Mouse (Mus musculus) kidney, adult 2 months (tissue): Measurements from ENCODE around the gene Carns1. TPM values are rescaled to one million over a fixed set of nuclear protein-coding genes. Genes with fewer than 3 reads are reported as not detected.

ENCODE experiments used
- DNase-seq: peaks from one replicate; pipeline ENCODE4 v3.0.0; 2021
- H3K27ac ChIP-seq: fragments of 200-500 bp; 2 replicates; pipeline ENCODE4 v1.5.1; 2012; ENCODE audit warnings: low read depth, low read length, control low read depth, inconsistent platforms; ENCODE audit not compliant: insufficient read depth
- H3K27me3 ChIP-seq: fragments of 200-500 bp; replicated peaks from 2 replicates; pipeline ENCODE4 v1.6.1; 2012; ENCODE audit warnings: mild to moderate bottlenecking, moderate library complexity, low read length, inconsistent platforms; ENCODE audit not compliant: control insufficient read depth, insufficient read depth
- H3K36me3 ChIP-seq: fragments of 200-500 bp; 2 replicates; pipeline ENCODE4 v1.6.1; 2012; ENCODE audit warnings: mild to moderate bottlenecking, moderate library complexity, low read length, inconsistent platforms; ENCODE audit not compliant: control insufficient read depth, insufficient read depth
- H3K4me1 ChIP-seq: fragments of 200-500 bp; 2 replicates; pipeline ENCODE4 v1.6.1; 2011; ENCODE audit warnings: low read length; ENCODE audit not compliant: control insufficient read depth, insufficient read depth
- H3K4me3 ChIP-seq: fragments of 200-500 bp; 2 replicates; pipeline ENCODE4 v1.5.1; 2011; ENCODE audit warnings: mild to moderate bottlenecking, low read depth, low read length, control low read depth; ENCODE audit not compliant: insufficient read depth
- CTCF ChIP-seq: fragments of 200-500 bp; conservative IDR thresholded peaks from 2 replicates; pipeline ENCODE4 v1.5.1; 2011; ENCODE audit warnings: low read depth, mild to moderate bottlenecking, control low read depth, low read length, moderate library complexity, mixed read lengths; ENCODE audit not compliant: insufficient read depth, insufficient read length
- POLR2A ChIP-seq: fragments of 200-500 bp; IDR thresholded peaks from one replicate; pipeline ENCODE4 v1.6.1; 2011; ENCODE audit warnings: low read depth, low read length, control low read depth
- WGBS: fragments of 180-500 bp; shearing (Covaris S2); methylation state at CpG from one replicate; pipeline ENCODE4 v1.1.7; 2018; 5-methylcytosine and 5-hydroxymethylcytosine counted together
- polyA plus RNA-seq: library from polyadenylated mRNA; depleted of rRNA; stranded (reverse); fragments of >200 nt; gene quantifications from 2 replicates; pipeline ENCODE4 v1.2.3, GENCODE M21; 2012

Gene Carns1
- polyA plus RNA-seq, 1 experiment: 3.8 TPM

DNA sequence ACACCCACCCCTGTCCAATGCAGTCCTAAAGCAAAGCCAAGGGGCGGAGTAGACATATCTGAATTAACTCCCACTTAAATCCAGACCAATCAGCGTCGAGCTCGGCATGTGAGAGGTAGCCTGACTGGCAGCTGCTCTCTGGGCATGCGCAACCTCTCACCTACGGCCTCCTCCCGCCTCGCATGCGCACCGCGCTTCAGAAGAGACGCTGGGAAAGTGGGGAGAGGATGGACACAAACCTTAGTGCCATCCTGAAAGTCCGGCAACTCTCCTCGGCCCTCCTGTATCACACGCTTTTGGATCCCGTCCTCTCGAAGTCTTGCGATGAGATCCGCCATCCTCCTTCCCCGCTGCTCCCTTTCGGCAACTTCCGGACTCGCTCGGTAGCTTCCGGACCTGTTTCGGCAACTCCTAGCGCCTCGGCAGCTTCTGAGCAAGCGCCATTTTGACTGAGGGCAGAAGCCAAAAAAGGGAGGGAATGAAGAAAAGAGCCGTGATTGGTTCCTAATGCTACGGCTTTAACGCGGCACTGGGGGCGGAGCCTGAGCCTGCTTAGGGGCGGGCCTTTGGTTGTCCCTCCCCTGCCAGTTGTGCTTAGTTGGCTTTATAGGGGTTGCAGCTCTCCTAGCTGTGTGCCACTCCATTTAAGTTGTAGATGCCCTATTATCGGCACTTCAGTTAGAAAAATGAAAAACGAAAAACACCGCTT lies 54.0 kb downstream of the Carns1 start:
- peaks cover 4% of the 10 kb centered on the region for H3K4me1 ChIP-seq
- H3K27me3 ChIP-seq: no peaks in the 10 kb centered on the region
- TF ChIP-seq CTCF (no peak), POLR2A (no peak)
- peak overlapping the region; percentile 52 for H3K4me3 ChIP-seq
- peak overlapping the region; percentile 68 for H3K27ac ChIP-seq
- WGBS: 3% methylated on average over 38 of the region's 38 CpGs
- peak; percentile 99 for DNase-seq
- H3K36me3 ChIP-seq: no peaks in the 10 kb centered on the region

DNA sequence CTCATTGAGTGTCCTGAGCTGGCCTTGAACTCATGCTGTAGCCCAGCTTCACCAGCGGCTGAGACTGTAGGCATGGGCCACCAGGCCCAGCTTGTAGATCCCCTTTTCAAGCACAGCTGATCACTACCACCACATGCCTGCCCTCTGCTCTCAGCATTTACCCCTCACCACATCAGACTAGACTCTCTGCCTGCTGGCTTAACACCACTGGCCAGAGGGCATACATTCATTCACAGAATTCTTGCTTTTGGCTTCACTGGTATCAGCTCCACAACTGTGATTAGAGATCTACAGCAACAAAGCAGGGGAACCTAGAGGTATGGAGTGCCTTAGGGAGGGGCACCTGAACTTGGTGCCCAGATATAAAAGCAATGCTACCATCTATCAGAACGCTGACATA lies 54.8 kb downstream of the Carns1 start:
- H3K36me3 ChIP-seq: no peaks in the 10 kb centered on the region
- no peak overlapping the region for H3K27ac ChIP-seq
- TF ChIP-seq POLR2A (no peak), CTCF (no peak)
- WGBS: 95% methylated on average over 2 of the region's 2 CpGs
- H3K4me3 ChIP-seq: no peak overlapping the region
- DNase-seq: no peak
- H3K4me1 ChIP-seq: peaks cover 4% of the 10 kb centered on the region
- no peaks in the 10 kb centered on the region for H3K27me3 ChIP-seq

DNA sequence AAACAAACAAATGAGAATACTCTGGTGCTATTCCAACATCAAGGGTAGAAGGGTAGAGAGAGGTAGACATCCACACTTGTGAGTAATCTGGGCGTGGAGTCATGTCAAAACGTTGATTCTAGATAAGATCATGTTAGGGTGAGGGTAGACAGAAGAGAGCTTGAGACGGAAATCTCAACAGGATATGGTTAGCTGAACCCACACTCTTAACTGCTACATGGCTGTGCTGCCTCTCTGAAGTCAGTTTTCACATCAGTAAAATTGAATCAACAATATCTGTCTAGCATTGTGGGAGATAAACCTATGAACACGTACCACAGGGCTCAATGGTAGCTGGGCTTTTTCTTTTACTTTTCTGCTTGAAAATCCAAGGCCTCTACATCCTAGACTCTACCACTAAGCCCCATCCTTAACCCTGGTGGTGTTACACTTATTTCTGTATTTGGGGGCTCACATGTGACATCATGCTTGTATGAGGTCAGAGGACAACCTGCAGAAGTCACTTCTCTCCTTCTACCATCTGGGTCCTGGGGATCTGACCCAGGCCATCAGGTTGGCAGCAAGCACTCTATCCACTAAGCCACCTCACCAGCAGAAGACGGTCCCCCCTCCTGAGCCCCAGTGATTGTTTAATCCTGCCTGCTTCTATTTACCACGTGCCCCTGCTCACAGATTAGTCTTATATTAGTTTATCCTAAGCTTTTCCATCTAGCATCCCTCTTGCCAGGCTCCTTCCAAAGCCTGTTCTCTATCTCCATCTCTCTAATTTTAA lies 55.4 kb downstream of the Carns1 start:
- Histone ChIP-seq H3K4me1 (peaks cover 4% of the 10 kb centered on the region), H3K27ac (no peak overlapping the region), H3K27me3 (no peaks in the 10 kb centered on the region), H3K4me3 (no peak overlapping the region), H3K36me3 (no peaks in the 10 kb centered on the region)
- DNase-seq: no peak
- no peak for TF ChIP-seq CTCF
- no peak for TF ChIP-seq POLR2A
- WGBS: 85% methylated on average over 6 of the region's 6 CpGs

DNA sequence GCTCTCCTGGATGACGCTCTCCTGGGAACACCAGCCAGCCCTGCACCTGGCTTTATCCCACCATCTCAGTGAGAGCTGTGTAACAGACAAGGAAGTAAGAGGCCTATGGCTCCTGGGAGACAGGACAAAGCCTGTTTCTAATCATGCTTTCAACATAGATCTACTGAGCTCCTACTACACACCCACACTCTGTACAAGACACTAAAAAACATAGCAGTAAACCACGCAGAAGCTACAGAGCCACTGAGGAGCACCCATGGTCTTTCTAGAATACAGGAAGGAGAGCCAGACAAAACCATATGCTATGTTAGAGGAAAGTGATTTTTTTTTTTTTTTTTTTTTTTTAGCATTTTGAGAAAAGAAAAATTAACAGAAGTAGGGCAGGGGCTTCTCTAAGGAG lies 56.9 kb downstream of the Carns1 start:
- Histone ChIP-seq H3K4me1 (peaks cover 15% of the 10 kb centered on the region), H3K27me3 (no peaks in the 10 kb centered on the region), H3K4me3 (no peak overlapping the region), H3K27ac (no peak overlapping the region), H3K36me3 (no peaks in the 10 kb centered on the region)
- no peak for DNase-seq
- TF ChIP-seq CTCF (no peak), POLR2A (no peak)
- WGBS: 99% methylated on average over 2 of the region's 2 CpGs

DNA sequence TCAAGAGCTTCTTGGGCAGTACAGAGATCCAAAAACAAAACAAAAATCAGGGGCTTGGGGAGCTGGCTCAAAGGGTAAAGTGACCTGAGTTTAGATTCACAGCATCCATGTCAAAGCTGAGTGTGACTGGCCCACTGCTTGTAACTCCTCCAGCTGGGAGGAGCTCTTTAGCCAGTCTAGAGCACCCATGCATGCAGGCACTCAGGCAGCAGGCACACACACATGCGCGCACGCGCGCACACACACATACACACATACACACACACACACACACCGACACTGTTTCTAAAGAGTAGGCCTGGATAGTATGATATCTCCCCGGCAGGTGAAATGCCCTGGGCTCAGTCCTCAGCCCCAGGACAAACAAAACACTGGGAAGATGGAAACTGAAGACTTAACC lies 58.3 kb downstream of the Carns1 start:
- Histone ChIP-seq H3K4me1 (peaks cover 24% of the 10 kb centered on the region), H3K4me3 (no peak overlapping the region), H3K36me3 (no peaks in the 10 kb centered on the region), H3K27ac (no peak overlapping the region), H3K27me3 (no peaks in the 10 kb centered on the region)
- no peak for DNase-seq
- TF ChIP-seq CTCF: no peak
- TF ChIP-seq POLR2A: no peak
- 59% methylated on average over 7 of the region's 7 CpGs for WGBS

DNA sequence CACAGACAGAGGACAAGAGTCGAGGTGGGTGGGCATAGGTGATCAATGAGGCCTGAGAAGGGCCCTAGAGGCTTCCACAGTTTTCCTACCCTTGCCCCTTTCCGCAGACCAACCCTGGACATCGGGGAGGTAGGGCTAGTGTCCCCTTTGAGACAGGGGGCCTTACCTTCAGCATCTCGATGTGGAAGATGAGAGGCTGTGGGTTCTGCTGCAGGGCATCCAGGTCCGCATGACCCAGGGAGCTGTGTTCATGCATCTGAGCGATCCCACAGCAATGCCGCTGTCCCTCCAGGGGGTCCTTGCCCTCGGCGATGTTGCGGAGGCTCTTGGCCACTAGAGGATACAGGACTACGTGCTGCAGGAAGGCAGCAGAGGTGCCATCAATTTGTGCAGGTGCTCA lies 59.5 kb downstream of the Carns1 start:
- DNase-seq: no peak
- Histone ChIP-seq H3K36me3 (no peaks in the 10 kb centered on the region), H3K27ac (no peak overlapping the region), H3K27me3 (no peaks in the 10 kb centered on the region), H3K4me3 (no peak overlapping the region), H3K4me1 (peaks cover 24% of the 10 kb centered on the region)
- TF ChIP-seq CTCF: no peak
- no peak for TF ChIP-seq POLR2A
- 89% methylated on average over 11 of the region's 11 CpGs for WGBS

DNA sequence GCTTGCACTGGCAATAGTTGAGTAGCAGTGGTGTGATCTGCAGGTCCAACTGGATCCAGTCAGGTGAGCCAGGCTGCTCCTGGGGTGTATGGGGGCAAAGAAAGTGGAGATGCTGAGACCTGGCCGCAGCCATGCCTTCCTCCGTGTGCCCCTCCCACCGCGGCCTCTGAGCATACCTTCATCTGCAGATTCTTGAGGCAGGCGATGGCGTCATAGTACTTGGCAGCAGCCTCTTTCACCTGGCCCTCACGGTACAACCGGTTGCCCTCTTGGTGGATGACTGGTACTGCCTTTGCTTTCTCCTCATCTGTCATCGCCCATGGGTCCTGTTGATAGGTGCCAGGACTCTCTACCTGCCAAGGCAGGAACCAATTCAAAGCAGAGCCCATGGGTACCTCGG lies 60.1 kb downstream of the Carns1 start:
- H3K36me3 ChIP-seq: no peaks in the 10 kb centered on the region
- no peak for DNase-seq
- H3K4me1 ChIP-seq: peaks cover 19% of the 10 kb centered on the region
- WGBS: 97% methylated on average over 10 of the region's 10 CpGs
- H3K27me3 ChIP-seq: no peaks in the 10 kb centered on the region
- no peak for TF ChIP-seq CTCF
- TF ChIP-seq POLR2A: no peak
- H3K4me3 ChIP-seq: no peak overlapping the region
- H3K27ac ChIP-seq: no peak overlapping the region
